Mouse (Mus musculus) hindlimb bud, embryonic 11.5 days (tissue): ENCODE results near the gene Prdm9.
"Not testable (repeated sequence)": the region's sequence is repeated elsewhere in the genome, so short reads cannot be mapped to it uniquely, and the experiment has no call there.

Experiments used
- DNase-seq: peaks from one replicate; pipeline ENCODE4 v3.0.0-alpha.2; 2012; ENCODE audit warnings: low read depth, low spot score; ENCODE audit errors: extremely low spot score

Gene Prdm9

DNA sequence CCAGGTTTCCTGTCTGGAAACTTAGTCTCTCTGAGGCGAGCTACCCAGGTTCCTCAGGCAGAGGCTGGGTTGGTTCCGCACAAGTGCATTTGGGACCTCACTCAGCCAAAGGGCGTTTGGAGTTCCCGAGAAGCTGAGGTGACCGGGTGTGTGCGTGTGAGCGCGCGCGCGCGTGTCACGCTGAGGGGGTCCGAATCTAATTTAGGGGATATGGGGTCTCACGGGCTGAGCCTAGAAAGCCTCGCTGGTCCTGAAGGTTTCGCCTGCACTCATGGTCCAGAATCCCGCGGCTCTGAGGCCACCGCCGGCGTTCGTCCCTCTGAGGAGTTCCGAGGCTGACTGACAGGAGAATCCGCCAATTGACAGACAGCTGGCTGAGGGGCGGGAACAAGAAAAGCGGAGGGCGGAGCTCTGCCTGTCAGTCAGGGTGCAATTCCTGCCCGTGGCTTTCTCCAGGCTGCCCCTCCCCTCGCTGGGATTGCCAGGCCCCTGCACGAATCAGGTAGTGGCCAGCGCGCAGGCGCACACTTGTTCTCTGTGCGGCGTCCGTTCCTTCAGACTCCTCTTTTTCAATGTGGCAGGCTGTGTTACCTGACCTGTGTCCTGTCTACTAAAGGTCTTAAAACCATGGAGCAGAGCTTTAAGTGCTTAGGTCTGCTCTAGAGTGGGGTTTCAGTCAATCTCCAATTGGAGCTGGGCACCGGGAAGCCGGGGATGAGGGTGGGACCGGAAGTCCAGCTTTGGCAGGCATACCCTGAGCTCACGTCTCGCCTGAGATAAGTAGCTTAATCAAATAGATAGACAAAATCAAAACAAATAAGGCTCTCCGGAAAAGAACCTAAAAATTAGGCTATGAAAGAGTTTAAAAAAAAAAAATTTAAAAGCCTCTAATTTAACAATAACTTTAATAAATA is at the start of gene Prdm9:
Prdm9 (minus strand) TSS at position 341 of the 914 bp plus-strand sequence.
- DNase-seq, result peak; percentile 95

DNA sequence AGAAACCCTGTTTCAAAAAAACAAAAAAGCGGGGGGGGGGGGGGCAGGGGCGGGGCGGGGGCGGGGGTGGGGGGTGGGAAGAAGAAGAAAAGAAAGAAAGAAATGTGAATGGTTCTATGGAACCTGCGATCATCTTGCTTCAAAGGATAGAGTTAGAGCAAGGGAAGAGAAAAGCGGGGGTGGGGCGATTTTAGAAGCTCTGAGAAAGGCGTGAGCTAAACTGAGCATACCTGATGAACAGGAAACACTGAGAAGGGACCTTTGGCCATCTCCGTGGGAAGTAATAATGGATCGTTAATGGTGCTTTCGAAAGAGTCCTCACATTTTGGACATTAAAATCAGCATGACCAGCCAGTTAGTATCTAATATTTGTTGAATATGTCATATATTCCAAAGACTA is 35.3 kb upstream of the Prdm9 start:
- no peak for DNase-seq

DNA sequence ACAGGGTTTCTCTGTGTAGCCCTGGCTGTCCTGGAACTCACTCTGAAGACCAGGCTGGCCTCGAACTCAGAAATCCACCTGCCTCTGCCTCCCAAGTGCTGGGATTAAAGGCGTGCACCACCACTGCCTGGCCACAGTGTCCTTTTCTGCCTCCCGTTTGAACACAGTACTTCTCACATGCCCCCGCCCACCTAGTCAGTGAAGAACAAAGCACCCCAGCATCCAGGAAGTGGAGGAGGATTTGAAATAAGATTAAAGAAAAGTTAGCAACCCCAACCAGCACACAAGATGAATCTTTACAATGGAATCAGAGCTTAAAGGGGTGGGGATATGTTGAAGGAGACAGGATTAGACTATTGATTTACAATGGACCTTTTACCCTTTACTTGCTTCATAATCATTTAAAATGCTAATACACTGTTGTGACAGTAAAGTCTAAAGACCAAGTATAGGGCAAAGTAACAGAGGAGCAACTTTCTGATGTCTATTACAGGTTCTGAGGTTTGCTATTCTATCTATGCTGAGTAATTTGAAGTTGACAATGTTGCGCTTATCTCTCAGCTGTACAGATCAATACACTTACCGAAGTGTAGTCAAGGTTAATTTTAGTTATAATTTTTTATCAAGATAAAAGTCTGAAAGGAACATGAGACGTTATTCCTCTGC is 27.2 kb upstream of the Prdm9 start:
- no peak for DNase-seq

DNA sequence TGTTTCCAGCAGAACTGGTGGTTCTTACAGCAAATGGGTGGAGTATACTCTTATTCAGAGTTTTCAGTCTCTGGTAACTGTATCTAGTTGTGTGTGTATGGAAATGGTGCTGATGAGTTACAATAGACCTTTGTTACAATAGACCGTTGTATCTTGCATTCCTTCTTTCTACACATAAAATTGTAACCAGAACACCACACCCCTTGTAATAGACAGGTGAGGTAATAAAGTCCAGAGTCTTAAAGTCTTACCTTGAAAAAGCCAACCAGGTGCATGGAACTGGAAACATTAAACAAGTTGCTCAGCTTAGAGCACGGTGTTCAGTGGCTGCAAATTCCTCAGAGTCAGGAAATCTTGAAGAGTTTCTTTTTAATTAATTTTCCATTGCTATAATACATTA is 24.0 kb upstream of the Prdm9 start:
- DNase-seq, result no peak

DNA sequence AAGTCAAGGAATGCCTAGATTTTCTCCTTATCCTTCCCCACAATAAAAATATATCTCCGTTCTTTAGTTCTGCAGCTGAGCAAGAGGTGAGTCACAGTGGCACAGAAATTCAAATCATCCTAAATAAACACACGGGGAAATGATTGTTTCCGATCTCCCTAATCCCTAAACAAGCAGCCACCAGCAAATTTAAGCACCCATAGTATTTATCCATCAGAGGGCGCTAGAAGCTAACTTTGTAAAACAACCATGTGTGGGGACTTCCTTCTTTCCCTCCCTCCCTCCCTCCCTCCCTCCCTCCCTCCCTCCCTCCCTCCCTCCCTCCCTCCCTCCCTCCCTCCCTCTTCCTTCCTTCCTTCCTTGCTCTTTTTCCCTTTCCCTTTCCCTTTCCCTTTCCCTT is 21.5 kb upstream of the Prdm9 start:
- no peak for DNase-seq

DNA sequence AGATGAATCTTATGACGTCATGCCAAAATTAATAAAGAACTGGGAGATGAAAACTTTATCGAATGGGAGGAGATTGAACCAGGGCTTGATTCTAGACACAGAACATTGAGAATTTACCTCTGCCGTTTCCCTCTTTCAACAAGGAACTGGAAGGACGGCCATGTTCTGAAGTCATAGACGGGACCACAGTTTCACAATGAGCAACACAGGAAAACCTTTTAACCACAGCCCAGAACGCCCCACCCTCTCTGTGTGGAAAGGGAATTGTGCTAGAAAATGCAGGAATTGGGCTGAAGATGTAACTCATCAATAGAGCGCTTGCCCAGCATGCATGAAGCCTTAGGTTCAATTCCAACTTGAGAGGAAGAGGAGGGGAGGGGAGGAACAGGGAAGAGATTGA is 18.9 kb upstream of the Prdm9 start:
- DNase-seq, result no peak

DNA sequence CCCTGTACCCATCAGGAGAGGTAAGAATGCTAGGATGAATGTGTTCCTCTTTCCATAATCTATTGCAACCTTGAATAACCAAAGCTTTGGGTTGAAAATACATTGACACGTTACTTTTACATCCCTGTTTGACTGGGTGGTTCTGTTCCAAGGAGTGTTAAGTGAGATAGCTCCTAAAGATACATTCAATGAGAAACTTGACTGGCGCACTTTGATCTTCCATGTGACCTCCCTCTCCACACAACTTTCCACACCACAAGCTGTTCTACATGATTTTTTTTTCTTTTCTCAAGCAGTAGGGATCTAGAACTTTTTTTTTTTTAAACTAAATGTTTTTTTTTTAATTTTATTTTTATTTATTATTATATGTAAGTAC is 15.9 kb upstream of the Prdm9 start:
- DNase-seq, result no peak

DNA sequence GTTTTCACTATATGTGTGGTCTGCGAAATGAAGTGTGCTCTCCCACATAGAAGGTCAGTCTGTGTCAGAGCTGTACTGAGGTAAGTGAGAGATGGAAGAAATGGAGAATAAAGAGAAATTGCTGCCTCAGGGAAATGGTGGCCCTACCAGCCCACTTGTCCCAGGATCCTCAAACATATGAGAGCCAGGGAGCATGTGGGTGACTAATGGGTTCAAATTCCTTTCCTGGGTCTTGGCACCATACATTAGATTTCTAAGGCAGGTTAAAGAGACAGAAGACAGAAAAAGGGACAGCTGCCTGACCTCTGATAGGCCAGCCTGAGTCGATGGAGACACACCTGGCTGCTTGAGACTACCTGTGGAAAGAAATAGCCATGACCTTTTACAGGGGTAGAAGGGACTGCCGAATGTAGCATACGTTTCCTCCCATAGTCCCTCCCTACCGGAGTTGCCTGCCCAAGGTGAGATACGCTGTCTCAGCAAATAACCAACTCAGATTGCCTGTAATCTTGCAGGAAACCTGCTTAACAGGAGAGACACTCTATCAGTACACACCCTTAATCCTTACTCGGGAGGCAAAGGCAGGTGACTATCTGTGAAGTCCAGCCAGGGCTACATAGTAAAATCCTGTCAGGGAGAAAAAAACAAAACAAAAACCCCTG is 15.4 kb upstream of the Prdm9 start:
- DNase-seq, result no peak

DNA sequence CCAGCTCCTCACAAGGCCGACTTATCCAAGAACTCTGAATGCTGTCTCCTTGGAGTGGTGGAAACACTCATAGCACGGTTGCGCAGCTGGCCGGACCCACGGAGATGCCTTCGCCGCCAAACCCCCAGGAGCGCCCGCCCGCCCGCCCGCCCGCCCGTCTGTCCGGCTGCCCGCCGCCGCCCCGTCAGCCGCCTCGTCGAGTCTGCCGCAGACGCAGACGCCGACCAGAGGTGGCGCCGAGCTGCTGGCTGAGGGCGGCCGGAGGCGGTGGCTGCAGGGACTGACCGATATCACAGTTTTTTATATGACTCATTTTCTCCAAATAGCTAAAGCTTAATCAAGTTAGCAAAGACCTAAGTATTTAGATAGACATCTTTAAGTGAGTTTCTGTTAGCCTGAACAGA is 13.1 kb upstream of the Prdm9 start:
- no peak for DNase-seq

DNA sequence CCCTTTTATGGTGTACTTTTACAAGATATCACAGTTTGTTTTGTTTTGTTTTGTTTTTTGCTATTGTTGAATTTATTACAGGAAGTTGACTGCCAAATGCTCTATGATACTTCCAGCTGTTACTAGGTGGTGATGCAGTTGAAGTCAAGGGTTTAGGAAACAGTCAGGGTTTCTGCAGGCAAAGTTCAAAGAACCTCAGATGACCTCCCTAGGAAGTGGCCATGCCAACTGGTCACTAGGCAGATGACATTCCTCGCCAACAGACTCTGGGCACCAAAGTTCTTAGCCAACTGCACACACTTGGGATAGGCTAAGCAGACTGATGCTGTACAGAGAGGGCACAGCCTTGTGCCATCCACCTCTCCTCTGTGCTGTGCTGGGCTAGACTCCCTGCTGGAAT is 10.9 kb upstream of the Prdm9 start:
- DNase-seq, result no peak

DNA sequence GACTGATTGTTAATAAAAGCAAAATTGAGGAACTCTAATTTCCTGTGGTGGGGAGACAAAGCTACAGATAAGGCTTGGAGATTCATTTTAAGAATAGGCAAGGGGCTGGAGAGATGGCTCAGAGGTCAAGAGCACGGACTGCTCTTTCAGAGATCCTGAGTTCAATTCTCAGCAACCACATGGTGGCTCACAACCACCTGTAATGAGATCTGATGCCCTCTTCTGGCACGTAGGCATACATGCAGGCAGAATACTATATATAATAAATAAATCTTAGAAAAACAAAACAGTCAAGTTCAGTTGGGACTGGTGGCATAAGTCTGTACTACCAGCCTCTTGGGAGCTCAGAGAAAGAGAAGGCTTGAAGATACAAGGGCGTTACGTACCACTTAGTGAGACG is 2.8 kb upstream of the Prdm9 start:
- DNase-seq, result no peak

DNA sequence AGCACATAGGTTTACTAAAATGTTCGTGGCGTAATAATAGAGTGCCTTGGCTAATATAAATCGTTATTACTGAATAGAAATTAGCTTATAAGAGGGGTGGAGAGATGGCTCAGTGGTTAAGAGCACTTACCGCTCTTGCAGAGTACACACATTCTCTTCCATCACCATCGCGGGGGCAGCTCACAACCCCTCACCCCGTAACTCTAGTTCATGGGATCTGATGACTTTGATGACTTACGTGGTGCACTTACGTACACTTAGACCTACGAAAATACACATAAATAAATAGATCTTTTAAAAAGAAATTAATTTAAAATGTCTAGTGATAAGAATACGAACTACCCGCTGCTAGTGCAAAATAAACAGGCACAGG is 760 bp upstream of the Prdm9 start:
- no peak for DNase-seq

DNA sequence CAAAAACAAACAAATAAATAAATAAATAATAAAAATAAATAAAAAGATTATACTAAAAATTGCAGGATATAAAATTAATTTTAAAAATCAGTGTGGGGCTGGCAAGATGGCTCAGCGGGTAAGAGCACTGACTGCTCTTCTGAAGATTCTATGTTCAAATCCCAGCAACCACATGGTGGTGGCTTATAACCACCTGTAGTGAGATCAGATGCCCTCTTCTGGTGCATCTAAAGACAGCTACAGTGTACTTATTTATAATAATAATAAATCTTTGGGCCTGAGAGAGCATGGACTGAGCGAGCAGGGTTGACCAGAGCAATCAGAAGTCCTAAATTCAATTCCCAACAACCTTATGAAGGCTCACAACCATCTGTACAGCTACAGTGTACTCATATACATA is 4.2 kb downstream of the Prdm9 start:
- no peak for DNase-seq

DNA sequence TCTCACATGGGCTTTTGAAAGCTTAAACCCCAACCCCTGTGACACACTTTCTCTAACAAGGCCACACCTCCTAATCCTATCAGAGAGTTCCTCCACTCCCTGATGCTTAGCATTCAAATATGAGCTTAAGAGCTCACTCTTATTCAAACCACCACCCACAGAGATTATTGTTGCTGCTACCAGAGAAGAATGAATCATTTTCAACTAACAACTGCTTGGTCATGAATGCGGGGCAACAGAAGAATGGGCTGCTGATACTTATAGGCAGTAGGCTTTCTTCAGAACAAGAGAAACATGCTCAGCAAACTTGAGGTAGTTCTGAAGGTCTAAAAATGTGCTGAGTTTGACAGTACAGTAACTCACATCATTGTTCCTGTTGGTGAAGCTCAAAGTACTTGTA is 14.4 kb downstream of the Prdm9 start:
- DNase-seq, result no peak

DNA sequence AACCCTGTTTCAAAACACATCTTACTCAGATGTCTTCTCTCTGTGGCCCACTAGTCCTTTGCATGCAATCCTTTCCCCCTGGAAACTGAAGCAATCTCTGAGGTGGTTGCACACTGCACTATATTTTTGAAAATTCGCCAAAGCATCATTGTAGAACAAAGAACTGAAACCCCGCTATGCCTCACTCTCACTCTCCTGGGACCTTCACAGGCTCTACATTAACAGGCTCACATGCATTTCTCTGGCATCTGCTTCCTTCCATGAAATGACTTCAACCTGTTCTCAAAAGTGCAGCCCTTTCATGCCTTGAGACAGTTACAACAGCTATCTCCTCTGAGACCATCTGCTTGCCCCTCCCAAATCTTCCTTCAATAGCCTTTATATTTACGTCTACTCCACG is 17.7 kb downstream of the Prdm9 start:
- no peak for DNase-seq

DNA sequence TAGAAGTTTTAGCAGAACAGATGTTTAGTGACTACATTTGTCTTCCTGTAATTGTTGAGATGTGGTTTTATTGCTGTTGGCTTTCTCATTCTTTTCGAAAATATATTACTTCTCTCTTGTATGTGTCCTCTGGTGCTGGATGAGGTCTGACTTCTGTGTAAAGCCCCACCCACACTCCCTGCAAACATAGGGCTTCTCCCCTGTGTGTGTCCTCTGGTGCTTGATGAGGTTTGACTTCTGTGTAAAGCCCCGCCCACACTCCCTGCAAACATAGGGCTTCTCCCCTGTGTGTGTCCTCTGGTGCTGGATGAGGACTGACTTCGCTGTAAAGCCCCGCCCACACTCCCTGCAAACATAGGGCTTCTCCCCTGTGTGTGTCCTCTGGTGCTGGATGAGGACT is 20.3 kb downstream of the Prdm9 start:
- not testable (repeated sequence) for DNase-seq

DNA sequence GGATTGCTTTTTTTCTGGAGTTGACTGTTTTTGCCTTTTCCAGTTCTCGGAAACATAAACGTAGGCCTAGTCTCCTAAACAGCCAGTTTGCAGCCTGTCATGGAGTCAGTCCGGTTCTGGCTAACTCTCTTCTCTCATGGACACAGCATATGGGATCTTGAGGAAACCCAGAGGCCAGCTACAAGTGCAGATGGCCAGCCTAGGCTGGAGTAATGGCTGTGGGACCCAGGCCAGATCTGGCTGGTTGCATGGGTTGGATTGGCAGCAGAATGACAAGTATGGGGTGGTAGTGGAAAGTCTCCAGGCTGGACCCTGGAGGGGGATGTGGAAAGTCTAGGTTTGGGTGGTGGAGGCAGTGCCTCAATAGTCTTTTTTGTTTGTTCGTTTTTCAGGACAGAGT is 23.8 kb downstream of the Prdm9 start:
- no peak for DNase-seq

DNA sequence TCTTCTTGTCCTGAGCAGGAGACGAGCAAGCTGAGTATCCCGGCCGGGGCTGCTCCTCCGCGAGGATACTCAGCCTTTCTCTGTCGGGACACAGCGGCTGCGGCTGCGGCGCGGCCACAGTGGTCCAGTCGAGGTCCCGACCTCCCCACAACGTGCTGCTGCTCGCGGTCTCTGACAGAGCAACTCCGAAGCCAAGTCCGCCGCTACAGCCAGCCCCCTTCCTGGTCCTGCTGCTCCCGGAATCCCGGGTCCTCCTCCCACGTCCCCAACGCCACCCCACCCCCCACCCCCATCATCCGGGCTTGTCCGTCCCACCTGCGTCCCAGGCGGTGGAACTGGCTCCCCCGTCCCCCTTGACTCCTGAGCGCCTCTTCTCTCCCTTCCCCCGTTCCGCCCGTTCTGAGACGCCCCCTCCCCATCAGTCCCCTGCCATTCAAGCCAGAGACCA is 27.7 kb downstream of the Prdm9 start:
- no peak for DNase-seq

DNA sequence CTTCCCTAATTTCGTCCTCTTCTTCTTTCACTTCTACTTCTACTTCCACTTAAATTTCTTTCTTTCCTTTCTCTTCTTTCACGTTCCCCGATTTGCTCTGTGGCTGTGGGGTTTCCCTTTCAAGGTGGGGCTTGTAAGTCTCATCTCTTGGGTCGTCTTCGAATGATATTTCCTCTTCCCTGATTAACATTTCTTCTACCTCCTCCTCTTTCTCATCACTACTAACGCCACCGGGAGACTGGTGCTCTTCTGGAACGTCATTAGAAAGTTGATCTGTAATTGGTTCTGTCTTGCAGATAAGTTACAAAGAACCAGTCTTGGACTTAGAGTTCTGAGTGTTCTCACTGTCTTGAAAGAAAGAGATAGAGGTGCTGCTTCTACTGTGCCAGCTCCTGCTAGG is 28.2 kb downstream of the Prdm9 start:
- no peak for DNase-seq

DNA sequence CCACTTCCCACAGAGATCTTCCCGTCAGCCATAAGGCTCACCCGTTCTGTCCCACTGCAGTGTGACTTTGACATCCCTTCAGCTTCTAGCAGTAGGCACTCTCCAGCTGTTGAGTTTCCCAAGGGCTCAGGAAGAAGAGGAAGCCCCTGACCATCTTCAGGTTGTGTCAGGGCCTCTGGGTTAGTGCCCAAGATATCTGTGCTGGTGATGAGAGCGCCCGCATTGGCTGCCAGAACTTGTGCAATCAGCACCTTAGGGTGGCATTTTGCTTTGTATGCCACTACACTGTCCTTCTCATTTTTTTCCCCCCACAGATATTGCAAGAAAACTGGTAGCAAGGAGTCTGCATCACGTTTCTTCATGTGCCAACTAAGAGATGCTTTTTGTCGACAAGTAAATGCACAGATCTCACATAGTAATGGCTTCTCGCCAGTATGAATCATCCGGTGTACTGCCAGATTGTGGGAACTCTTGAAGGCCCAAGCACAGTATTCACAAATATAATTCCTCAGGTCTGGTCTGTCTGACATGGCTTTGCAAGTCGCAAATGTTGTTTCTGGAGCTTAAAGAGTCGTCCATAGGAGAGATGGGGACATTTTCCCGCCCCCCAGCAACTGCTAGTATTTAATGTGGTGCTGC is 28.9 kb downstream of the Prdm9 start:
- no peak for DNase-seq

DNA sequence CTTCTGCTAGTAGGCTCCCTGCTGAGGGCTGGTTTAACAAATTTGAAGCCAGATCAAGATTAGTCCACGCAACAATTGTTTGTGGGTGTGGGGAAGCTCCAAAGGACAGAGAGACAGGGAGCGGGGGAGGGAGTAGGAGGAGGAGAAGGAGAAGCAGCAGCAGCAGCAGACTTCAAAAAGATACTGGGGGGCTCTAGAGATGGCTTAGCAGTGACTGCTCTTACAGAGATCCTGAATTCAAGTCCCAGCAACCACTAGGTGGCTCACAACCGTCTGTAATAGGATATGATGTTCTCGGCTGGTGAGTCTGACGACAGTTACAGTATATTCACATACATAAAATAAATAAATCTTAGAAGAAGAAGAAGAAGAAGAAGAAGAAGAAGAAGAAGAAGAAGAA is 34.0 kb downstream of the Prdm9 start:
- no peak for DNase-seq

DNA sequence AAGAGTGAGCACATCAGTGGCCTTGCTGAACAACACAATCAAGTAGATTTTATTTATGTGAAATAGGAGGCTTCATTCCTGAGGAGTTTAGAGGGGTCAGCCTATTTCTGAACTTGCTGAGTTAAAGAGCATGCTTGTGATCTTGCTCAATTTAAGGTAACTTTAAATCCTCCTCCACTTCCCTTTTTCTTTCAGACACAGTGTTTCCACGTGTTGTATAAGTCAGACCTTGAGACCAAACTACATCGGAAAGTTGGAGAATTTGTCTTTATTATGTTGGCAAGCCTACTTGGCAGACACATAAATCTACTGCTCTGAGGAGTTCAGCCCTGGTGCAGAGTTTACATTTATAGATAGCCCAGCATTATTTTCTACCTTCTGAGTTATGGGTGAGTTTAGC is 35.3 kb downstream of the Prdm9 start:
- no peak for DNase-seq
